Mouse (Mus musculus) stomach, postnatal 0 days (tissue): Measurements from ENCODE around the gene Hsd17b7. TPM values are rescaled to one million over a fixed set of nuclear protein-coding genes. Genes with fewer than 3 reads are reported as not detected.
"Not testable (repeated sequence)": the region's sequence is repeated elsewhere in the genome, so short reads cannot be mapped to it uniquely, and the experiment has no call there.

ENCODE experiments used
- ATAC-seq: fragments of 200-750 bp; cut with Nextera tagmentation; 2 replicates; pipeline ENCODE4 v1.8.0; 2017; ENCODE audit not compliant: low FRiP score, low TSS enrichment
- DNase-seq: peaks from one replicate; pipeline ENCODE4 v3.0.0-alpha.2; 2016; ENCODE audit warnings: low spot score
- H3K27ac ChIP-seq: fragments of 300-500 bp; sonication (generic); replicated peaks from 2 replicates; pipeline ENCODE4 v1.5.1; 2014; ENCODE audit warnings: mild to moderate bottlenecking, control low read depth
- H3K27me3 ChIP-seq: fragments of 300-500 bp; sonication (generic); 2 replicates; pipeline ENCODE4 v1.6.1; 2014; ENCODE audit warnings: low read length; ENCODE audit not compliant: control insufficient read depth, insufficient read depth
- H3K36me3 ChIP-seq: fragments of 300-500 bp; sonication (generic); 2 replicates; pipeline ENCODE4 v1.6.1; 2014; ENCODE audit warnings: low read length, mixed read lengths; ENCODE audit not compliant: control insufficient read depth, insufficient read depth
- H3K4me1 ChIP-seq: fragments of 300-500 bp; sonication (generic); replicated peaks from 2 replicates; pipeline ENCODE4 v1.6.1; 2014; ENCODE audit warnings: antibody characterized with exemption; ENCODE audit not compliant: control insufficient read depth, insufficient read depth
- H3K4me2 ChIP-seq: fragments of 300-500 bp; sonication (generic); replicated peaks from 2 replicates; pipeline ENCODE4 v1.6.1; 2014; ENCODE audit warnings: low read depth, mild to moderate bottlenecking, control low read depth, moderate library complexity
- H3K4me3 ChIP-seq: fragments of 300-500 bp; sonication (generic); 2 replicates; pipeline ENCODE4 v1.5.1; 2014; ENCODE audit warnings: low read depth, low read length, control low read depth
- H3K9ac ChIP-seq: fragments of 300-500 bp; sonication (generic); 2 replicates; pipeline ENCODE4 v1.6.1; 2014; ENCODE audit warnings: mild to moderate bottlenecking, low read length, control low read depth, mixed read lengths
- H3K9me3 ChIP-seq: fragments of 300-500 bp; sonication (generic); 2 replicates; pipeline ENCODE4 v1.6.1; 2016; ENCODE audit warnings: low read length; ENCODE audit not compliant: control insufficient read depth
- CTCF ChIP-seq: IDR thresholded peaks from 2 replicates; pipeline ENCODE4 v1.5.1; 2016; ENCODE audit warnings: antibody characterized with exemption, low read depth, mild to moderate bottlenecking, moderate library complexity
- EP300 ChIP-seq: optimal IDR thresholded peaks from 2 replicates; pipeline ENCODE3; 2016; ENCODE audit warnings: antibody characterized with exemption
- WGBS: fragments of 180-500 bp; shearing (Covaris S2); extraction: QIAGEN DNeasy Blood & Tissue Kit; methylation state at CpG from one replicate; pipeline ENCODE4 v1.1.7; 2014; 5-methylcytosine and 5-hydroxymethylcytosine counted together
- polyA plus RNA-seq: library from polyadenylated mRNA; unstranded; fragments of >200 nt; fragmentation: Nextera tagmentation; extraction: Ambion mirVana; gene quantifications from 2 replicates; pipeline ENCODE4 v1.2.1, GENCODE M21; 2015

The Hsd17b7 gene
- polyA plus RNA-seq, 1 experiment from 2014 or later = 38.8 TPM

DNA sequence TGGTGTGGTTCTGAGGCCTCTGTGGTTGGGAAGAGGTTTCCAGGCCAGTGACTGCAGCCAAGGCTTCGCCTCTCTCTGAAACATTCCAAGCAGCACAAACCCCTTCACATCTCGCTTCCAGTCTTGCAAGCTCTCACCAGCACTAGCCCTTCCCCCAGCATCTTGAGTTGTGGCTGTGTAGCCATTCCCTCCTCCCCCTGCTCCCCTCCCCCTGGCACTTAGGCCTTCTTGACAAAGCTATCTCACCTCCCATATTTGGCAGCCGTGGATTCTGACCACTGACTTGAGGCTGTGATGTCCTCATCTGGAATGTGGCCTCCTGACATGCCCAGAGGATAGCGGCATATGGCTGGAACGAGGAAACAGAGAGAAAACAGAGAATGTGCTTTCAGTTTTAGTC lies 37.5 kb upstream of the Hsd17b7 start:
- WGBS = 55% methylated on average over 5 of the region's 5 CpGs
- no peaks in the 10 kb centered on the region for H3K4me1 ChIP-seq
- ATAC-seq (no peak), DNase-seq (no peak)
- 0 out of 2 replicates have a peak, but pooled peaks cover 3% of the 10 kb centered on the region for H3K36me3 ChIP-seq
- H3K27ac ChIP-seq = peak overlapping the region; percentile 40
- no peak overlapping the region for H3K4me3 ChIP-seq
- H3K9me3 ChIP-seq = no peaks in the 10 kb centered on the region
- H3K4me2 ChIP-seq = no peak overlapping the region
- no peak overlapping the region for H3K9ac ChIP-seq
- H3K27me3 ChIP-seq = no peaks in the 10 kb centered on the region
- TF ChIP-seq EP300 (no peak), CTCF (no peak)

DNA sequence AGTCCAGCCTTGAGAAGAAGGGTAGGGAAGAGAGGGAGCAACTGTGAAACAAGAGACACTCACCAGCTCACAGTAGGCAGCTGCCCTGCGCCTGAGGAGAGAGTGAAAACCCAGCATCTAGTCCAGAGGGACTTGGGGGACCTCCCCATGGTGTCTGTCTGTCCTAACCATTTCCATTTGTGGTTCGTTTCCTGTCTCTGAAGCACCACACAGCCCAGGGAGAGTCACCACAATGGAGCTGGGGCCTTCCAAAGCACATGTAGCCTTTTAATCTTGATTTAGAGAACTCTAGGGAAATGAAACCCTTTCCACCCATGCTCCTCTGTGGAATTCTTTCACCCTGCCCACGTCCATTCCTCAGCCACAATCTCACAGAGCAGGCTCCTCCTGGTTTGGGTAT lies 36.3 kb upstream of the Hsd17b7 start:
- no peak for ATAC-seq
- no peak overlapping the region for H3K27ac ChIP-seq
- TF ChIP-seq CTCF (no peak), EP300 (no peak)

GRCm38 (mm10) chr1:169993901-169994300 lies 24.9 kb upstream of the Hsd17b7 start:
- not testable (repeated sequence) for ATAC-seq, H3K36me3 ChIP-seq, H3K4me1 ChIP-seq, DNase-seq, H3K4me3 ChIP-seq, H3K9ac ChIP-seq, H3K9me3 ChIP-seq, H3K27ac ChIP-seq, H3K4me2 ChIP-seq, H3K27me3 ChIP-seq
- WGBS = 87% methylated on average over 5 of the region's 6 CpGs

More for the DNA sequence above, 36.3 kb upstream of the Hsd17b7 start:
- DNase-seq = no peak
- Histone ChIP-seq H3K9me3 (no peaks in the 10 kb centered on the region), H3K36me3 (0 out of 2 replicates have a peak, but pooled peaks cover 3% of the 10 kb centered on the region), H3K27me3 (no peaks in the 10 kb centered on the region), H3K9ac (no peak overlapping the region), H3K4me3 (no peak overlapping the region), H3K4me2 (no peak overlapping the region), H3K4me1 (no peaks in the 10 kb centered on the region)
- WGBS = 86% methylated on average over 3 of the region's 3 CpGs

GRCm38 (mm10) chr1:169986166-169986565 lies 17.1 kb upstream of the Hsd17b7 start:
- 48% methylated on average over 1 of the region's 1 CpGs for WGBS
- H3K9ac ChIP-seq = no peak overlapping the region

GRCm38 (mm10) chr1:169977621-169978020 lies 8.6 kb upstream of the Hsd17b7 start:
- DNase-seq (no peak), ATAC-seq (no peak)
- Histone ChIP-seq H3K36me3 (no peaks in the 10 kb centered on the region), H3K27ac (no peak overlapping the region), H3K4me1 (no peaks in the 10 kb centered on the region), H3K4me3 (no peak overlapping the region), H3K9me3 (no peaks in the 10 kb centered on the region), H3K27me3 (no peaks in the 10 kb centered on the region), H3K9ac (no peak overlapping the region), H3K4me2 (no peak overlapping the region)
- WGBS = 72% methylated on average over 4 of the region's 4 CpGs
- TF ChIP-seq CTCF (no peak), EP300 (no peak)

More at GRCm38 (mm10) chr1:169986166-169986565, 17.1 kb upstream of the Hsd17b7 start:
- DNase-seq (no peak), ATAC-seq (no peak)
- Histone ChIP-seq H3K9me3 (no peaks in the 10 kb centered on the region), H3K27me3 (no peaks in the 10 kb centered on the region), H3K36me3 (no peaks in the 10 kb centered on the region), H3K4me3 (no peak overlapping the region), H3K4me2 (no peak overlapping the region), H3K27ac (no peak overlapping the region), H3K4me1 (no peaks in the 10 kb centered on the region)
- TF ChIP-seq CTCF (no peak), EP300 (no peak)

DNA sequence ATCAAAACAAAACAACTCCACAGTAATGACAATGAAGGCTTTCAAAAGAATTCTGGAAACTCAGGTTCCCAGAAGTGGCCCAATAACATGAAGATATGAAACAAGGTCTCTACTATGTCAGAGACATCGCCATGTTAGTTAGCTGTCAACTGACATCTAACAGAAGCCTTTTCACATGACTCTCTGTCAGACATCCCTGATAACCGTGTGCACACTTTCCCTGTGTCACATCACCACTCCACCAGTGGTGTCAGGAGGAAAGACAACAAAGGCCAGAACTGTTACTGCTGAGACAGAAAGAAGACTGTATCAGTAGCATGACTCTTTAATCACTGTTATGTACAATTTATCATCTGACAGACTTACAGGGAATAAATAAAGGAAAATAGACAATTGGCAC lies 3.0 kb upstream of the Hsd17b7 start:
- WGBS = 74% methylated on average over 2 of the region's 2 CpGs

More for the DNA sequence above, 3.0 kb upstream of the Hsd17b7 start:
- H3K27me3 ChIP-seq = no peaks in the 10 kb centered on the region
- ATAC-seq (no peak), DNase-seq (no peak)
- TF ChIP-seq EP300 = no peak
- TF ChIP-seq CTCF = no peak
- no peaks in the 10 kb centered on the region for H3K36me3 ChIP-seq
- no peaks in the 10 kb centered on the region for H3K9me3 ChIP-seq
- H3K4me1 ChIP-seq = 0 out of 2 replicates have a peak, but pooled peaks cover 3% of the 10 kb centered on the region
- H3K4me2 ChIP-seq = no peak overlapping the region
- no peak overlapping the region for H3K9ac ChIP-seq
- H3K4me3 ChIP-seq = no peak overlapping the region
- H3K27ac ChIP-seq = no peak overlapping the region
